Mouse (Mus musculus) G1E (cell line): ENCODE data around the gene Cnksr1. TPM values are rescaled to one million over a fixed set of nuclear protein-coding genes. Genes with fewer than 3 reads are reported as not detected.

ENCODE experiments used
- ATAC-seq: 2 replicates; pipeline ENCODE4 v1.8.0; 2016; ENCODE audit warnings: mild to moderate bottlenecking; ENCODE audit not compliant: insufficient number of reproducible peaks, poor library complexity, low FRiP score, severe bottlenecking; ENCODE audit errors: extremely low read depth
- DNase-seq: peaks from one replicate; pipeline ENCODE4 v3.0.0; 2012; ENCODE audit warnings: low spot score
- H3K27me3 ChIP-seq: 2 replicates; pipeline ENCODE4 v1.6.1; 2012; ENCODE audit warnings: mild to moderate bottlenecking, low read length, inconsistent platforms; ENCODE audit not compliant: insufficient read depth
- H3K36me3 ChIP-seq: replicated peaks from 2 replicates; pipeline ENCODE3; 2012; ENCODE audit warnings: mild to moderate bottlenecking, inconsistent platforms
- H3K4me1 ChIP-seq: 2 replicates; pipeline ENCODE4 v1.6.1; 2012; ENCODE audit warnings: low read depth, low read length, inconsistent platforms, mixed read lengths; ENCODE audit not compliant: insufficient read depth
- H3K4me3 ChIP-seq: 2 replicates; pipeline ENCODE4 v1.5.1; 2012; ENCODE audit warnings: low read depth, mild to moderate bottlenecking, inconsistent platforms, low read length, moderate library complexity, mixed read lengths
- H3K9me3 ChIP-seq: replicated peaks from 2 replicates; pipeline ENCODE4 v1.6.1; 2012; ENCODE audit warnings: inconsistent platforms
- CTCF ChIP-seq: IDR thresholded peaks from 2 replicates; pipeline ENCODE4 v1.5.1; 2012; ENCODE audit warnings: low read depth, low read length, inconsistent platforms, mixed read lengths
- GATA1 ChIP-seq: IDR thresholded peaks from 2 replicates; pipeline ENCODE4 v1.6.1; 2012; ENCODE audit warnings: borderline replicate concordance, low read length, inconsistent platforms, mixed read lengths
- GATA2 ChIP-seq: IDR thresholded peaks from 2 replicates; pipeline ENCODE4 v1.6.1; 2012; ENCODE audit warnings: low read depth, low read length, inconsistent platforms, borderline replicate concordance
- POLR2AphosphoS5 ChIP-seq: IDR thresholded peaks from 2 replicates; pipeline ENCODE4 v1.6.1; 2012; ENCODE audit warnings: low read depth, low read length, inconsistent platforms; ENCODE audit not compliant: insufficient replicate concordance
- TAL1 ChIP-seq: conservative IDR thresholded peaks from 2 replicates; pipeline ENCODE4 v1.6.1; 2012; ENCODE audit warnings: low read depth, low read length, inconsistent platforms, mixed read lengths
- polyA plus RNA-seq: library from polyadenylated mRNA; stranded (reverse); fragments of >175 nt; gene quantifications from 2 replicates; pipeline ENCODE4 v1.2.3, GENCODE M21; 2012
- total RNA-seq, 2 experiments: library from RNA; stranded (forward) in 1 of 2; stranded (reverse) in 1 of 2; fragments of 200-1000 nt in 1 of 2; fragments of >200 nt in 1 of 2; fragmentation: Nextera tagmentation in 1 of 2; gene quantifications; 2 replicates each; pipeline ENCODE4 v1.2.3; 2014 to 2017

Gene Cnksr1
- total and polyA plus RNA-seq, 3 experiments: 0.44 TPM; not detected in 2

GRCm38 (mm10) chr4:134238686-134239085 lies 487 bp upstream of the Cnksr1 start:
- Histone ChIP-seq H3K4me1 (peaks cover 22% of the 10 kb centered on the region), H3K4me3 (no peak overlapping the region), H3K27me3 (peaks cover 50% of the 10 kb centered on the region), H3K36me3 (peaks cover 10% of the 10 kb centered on the region), H3K9me3 (no peaks in the 10 kb centered on the region)
- no peak for ATAC-seq
- TF ChIP-seq GATA1 (no peak), POLR2AphosphoS5 (no peak), GATA2 (no peak), TAL1 (no peak), CTCF (no peak)
- no peak for DNase-seq

GRCm38 (mm10) chr4:134237582-134238278 lies 469 bp downstream of the Cnksr1 start:
- H3K4me3 ChIP-seq: no peak overlapping the region
- peaks cover 3% of the 10 kb centered on the region for H3K36me3 ChIP-seq
- H3K4me1 ChIP-seq: peaks cover 18% of the 10 kb centered on the region
- ATAC-seq: no peak
- H3K9me3 ChIP-seq: no peaks in the 10 kb centered on the region
- TF ChIP-seq TAL1 (no peak), GATA2 (no peak), POLR2AphosphoS5 (no peak), GATA1 (no peak), CTCF (no peak)
- peaks cover 59% of the 10 kb centered on the region for H3K27me3 ChIP-seq
- DNase-seq: no peak

- no peak for ATAC-seq
- TF ChIP-seq CTCF (no peak), POLR2AphosphoS5 (no peak), TAL1 (no peak), GATA2 (no peak), GATA1 (no peak)
- Histone ChIP-seq H3K4me3 (no peak overlapping the region), H3K36me3 (no peaks in the 10 kb centered on the region), H3K27me3 (peaks cover 76% of the 10 kb centered on the region), H3K9me3 (no peaks in the 10 kb centered on the region), H3K4me1 (peaks cover 20% of the 10 kb centered on the region)
- no peak for DNase-seq
Observed at GRCm38 (mm10) chr4:134234876-134235275, 3.3 kb downstream of the Cnksr1 start.

- Histone ChIP-seq H3K4me1 (peaks cover 18% of the 10 kb centered on the region), H3K27me3 (peaks cover 72% of the 10 kb centered on the region), H3K36me3 (no peaks in the 10 kb centered on the region), H3K4me3 (no peak overlapping the region), H3K9me3 (no peaks in the 10 kb centered on the region)
- no peak for DNase-seq
- TF ChIP-seq TAL1 (no peak), CTCF (no peak), POLR2AphosphoS5 (no peak), GATA1 (no peak), GATA2 (no peak)
- no peak for ATAC-seq
Observed at GRCm38 (mm10) chr4:134230431-134230830, 7.8 kb downstream of the Cnksr1 start.

GRCm38 (mm10) chr4:134227194-134227593 lies 11.0 kb downstream of the Cnksr1 start, which contains the start of gene Catsper4:
Gene Catsper4 (minus strand): TSS chr4:134227383.
- Histone ChIP-seq H3K9me3 (no peaks in the 10 kb centered on the region), H3K27me3 (peaks cover 42% of the 10 kb centered on the region), H3K4me3 (no peak within 1 kb of the TSS), H3K36me3 (no peaks in the 10 kb centered on the region), H3K4me1 (peaks cover 47% of the 10 kb centered on the region)
- no peak for DNase-seq
- TF ChIP-seq CTCF (no peak), GATA1 (no peak), GATA2 (no peak), TAL1 (no peak), POLR2AphosphoS5 (no peak)
- ATAC-seq: no peak

GRCm38 (mm10) chr4:134222793-134223600 lies 15.2 kb downstream of the Cnksr1 start:
- no peaks in the 10 kb centered on the region for H3K9me3 ChIP-seq
- peak; percentile 73 for ATAC-seq
- H3K4me1 ChIP-seq: peaks cover 65% of the 10 kb centered on the region
- peaks cover 13% of the 10 kb centered on the region for H3K27me3 ChIP-seq
- peak overlapping the region; percentile 54; the same call in 1 of the 2 replicates for H3K4me3 ChIP-seq
- TF ChIP-seq TAL1 (peak; percentile 56), GATA2 (no peak)
- H3K36me3 ChIP-seq: no peaks in the 10 kb centered on the region
- peak; percentile 35 for DNase-seq
